Mouse (Mus musculus) C2C12 (cell line): ENCODE results near the gene Gpr153.

Experiments used
- CTCF ChIP-seq: IDR thresholded peaks from one replicate; pipeline ENCODE4 v1.5.1; 2011; ENCODE audit not compliant: control insufficient read depth, insufficient read depth, insufficient read length
- MAX ChIP-seq: IDR thresholded peaks from one replicate; pipeline ENCODE4 v1.6.1; 2011; ENCODE audit warnings: mild to moderate bottlenecking, control low read depth
- MYOD1 ChIP-seq: IDR thresholded peaks from one replicate; pipeline ENCODE4 v1.6.1; 2011; ENCODE audit warnings: low read depth; ENCODE audit not compliant: control insufficient read depth, insufficient read length
- MYOG ChIP-seq: IDR thresholded peaks from one replicate; pipeline ENCODE4 v1.6.1; 2011; ENCODE audit not compliant: control insufficient read depth, insufficient read length; ENCODE audit errors: extremely low read depth
- USF1 ChIP-seq: IDR thresholded peaks from one replicate; pipeline ENCODE4 v1.6.1; 2011; ENCODE audit warnings: low read depth, mild to moderate bottlenecking, control low read depth, moderate library complexity

GRCm38 (mm10) chr4:152263089-152263488 is 10.9 kb upstream of the Gpr153 start:
- TF ChIP-seq CTCF = no peak
- TF ChIP-seq USF1 = no peak
- no peak for TF ChIP-seq MYOD1
- TF ChIP-seq MYOG = no peak
- TF ChIP-seq MAX = no peak
